Mouse (Mus musculus) A20 (cell line): ENCODE results near the gene Mvp.

Experiments used
- DNase-seq: peaks from one replicate; pipeline ENCODE4 v3.0.0-alpha.2; 2011; ENCODE audit warnings: low read depth, low spot score

Gene Mvp

DNA sequence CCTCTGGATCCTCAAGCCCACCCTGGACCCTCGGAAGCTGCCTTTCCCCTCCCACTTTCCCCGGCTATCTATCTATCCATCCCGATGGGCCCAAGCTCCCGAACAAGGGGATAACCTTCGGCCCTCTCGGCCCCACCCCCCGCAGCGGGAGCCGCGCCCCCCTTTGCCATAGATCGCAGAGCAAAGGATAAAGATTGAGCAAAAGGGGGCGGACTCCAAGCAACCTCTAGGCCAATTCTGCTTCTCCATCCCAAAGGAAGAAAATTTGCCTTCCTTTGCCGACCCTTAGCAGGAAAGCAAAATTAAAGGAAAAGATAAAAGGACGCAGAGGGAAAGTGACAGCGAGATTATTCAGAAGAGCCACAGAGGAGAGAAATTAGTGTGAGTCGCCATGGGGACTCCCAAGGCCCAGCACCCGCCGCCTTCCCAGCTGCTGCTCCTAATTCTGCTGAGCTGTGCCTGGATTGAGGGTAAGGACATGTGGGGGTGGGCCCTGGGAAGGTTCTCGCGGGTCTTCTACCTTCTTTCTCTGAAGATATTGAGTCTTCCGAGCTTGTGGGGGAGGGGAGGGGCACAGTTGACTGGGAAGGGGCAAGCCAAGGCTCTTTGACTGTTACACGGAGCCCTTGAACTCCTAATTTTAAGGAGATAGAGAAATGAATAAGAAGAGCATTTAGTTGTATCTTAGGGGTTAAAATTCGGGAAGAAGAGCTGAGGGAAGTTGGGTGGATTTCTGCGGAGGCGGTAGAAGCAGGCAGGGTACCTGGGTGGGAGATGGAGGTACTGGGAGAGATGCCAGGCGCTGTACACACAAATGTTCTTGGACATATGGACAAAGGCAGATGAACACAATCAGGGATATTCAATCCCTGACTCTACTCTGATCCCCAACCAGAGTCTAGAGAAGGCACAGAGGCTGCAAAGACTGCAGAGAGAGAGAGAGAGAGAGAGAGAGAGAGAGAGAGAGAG, 63.5 kb downstream of the Mvp start:
- no peak for DNase-seq

DNA sequence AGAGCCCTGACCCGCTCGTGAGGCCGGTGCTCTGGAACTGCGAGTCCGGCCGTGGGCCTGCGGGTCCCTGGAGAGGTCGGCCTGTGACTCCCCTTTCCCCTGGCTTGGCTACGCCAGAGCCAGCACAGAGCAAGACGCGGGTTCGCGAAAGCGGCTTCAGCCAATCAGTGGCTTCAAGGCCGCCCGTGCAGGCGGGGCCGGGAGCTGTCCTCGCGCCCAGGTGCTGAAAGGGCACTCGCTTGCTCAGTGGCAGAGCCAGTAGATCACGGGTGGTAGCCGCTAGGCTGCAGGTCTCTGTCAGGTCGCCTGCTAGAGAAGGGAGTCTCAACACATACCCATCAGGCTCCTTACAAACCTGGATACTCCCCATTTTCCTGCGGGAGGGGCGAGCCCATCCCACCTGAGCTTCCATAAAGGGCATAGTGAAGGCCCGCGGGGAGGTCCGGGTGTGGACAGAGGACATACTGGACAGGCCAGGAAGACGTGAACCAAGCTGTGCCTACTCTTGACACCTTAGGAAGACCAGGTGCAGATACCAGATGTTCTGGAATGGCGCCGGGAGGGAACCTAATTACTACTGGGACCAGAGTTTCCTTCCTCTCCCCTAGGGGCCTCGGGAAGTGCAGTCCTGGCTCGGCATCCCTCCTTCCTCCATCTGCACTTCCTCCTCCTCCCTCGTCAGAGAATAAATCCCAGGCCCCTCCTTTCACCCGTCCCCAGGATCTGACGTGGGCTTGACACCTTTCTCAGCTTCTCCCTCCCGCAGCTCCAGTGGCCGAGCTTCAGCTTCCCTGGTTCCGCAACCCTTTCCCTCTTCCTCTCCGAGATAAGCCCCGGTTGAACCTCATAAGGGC, 64.4 kb downstream of the Mvp start, which contains the start of gene Sez6l2:
Sez6l2 (plus strand) TSS at position 771 of the 854 bp plus-strand sequence.
- peak; percentile 81 for DNase-seq

DNA sequence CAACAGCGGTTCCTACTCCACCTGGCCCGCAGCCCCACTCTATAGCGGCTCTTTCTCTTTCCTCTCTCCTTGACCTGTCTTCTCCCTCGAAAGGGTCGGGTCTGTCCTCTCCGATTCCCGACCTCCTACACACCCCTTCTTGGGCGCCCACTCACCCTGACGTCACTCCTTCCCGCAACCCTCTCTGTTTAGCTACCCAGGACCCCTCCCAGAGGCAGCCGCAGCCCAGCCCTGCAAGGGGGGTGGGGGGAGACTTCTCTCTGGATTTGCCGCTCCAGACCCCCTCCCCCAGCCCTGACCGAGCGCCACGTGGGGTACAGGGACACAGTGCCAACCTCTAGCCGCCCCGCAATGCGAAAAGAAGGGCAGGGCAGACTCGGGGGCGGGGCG, 65.0 kb downstream of the Mvp start, which contains the start of gene Asphd1:
Asphd1 (minus strand) TSS at position 180 of the 390 bp plus-strand sequence.
- DNase-seq = no peak

DNA sequence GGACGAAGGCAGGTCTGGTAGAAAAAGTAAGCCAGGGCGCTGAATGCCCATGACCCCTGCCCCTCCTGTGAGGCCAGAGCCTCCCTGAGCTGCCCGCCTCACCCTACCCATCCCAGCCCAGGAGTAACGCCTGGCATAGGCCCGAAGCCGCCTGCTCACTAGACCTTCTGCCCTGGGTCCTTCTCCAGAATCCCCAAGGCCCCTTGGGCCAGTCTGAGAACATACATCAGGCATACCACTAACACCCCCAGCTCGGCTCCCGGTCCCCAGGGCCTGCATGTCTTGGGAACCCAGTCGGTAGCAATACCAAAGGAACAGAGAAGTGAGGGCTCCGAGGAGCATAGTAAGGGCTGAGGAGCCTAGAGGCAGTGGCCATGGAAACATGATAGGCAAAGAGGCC, 65.8 kb downstream of the Mvp start:
- no peak for DNase-seq

DNA sequence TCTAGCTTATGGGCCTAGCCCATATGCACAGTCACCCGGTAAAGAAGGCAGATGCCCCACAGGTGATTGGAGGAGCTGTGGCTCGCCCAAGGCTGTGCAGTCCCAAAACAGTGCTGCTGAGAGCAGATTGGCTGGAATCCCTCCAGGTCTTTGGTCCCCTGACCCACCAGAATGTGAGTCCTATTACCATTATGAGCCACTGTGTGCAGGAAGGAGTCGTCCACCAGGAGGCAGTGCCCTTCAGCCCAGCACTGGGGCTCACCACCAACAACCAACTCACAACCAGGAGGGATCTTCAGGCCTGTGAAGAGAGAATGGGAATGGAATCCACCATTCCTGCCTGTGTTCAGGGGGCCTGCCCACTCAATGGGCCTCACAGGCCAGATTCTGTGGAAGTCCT, 67.9 kb downstream of the Mvp start:
- peak; percentile 50 for DNase-seq

DNA sequence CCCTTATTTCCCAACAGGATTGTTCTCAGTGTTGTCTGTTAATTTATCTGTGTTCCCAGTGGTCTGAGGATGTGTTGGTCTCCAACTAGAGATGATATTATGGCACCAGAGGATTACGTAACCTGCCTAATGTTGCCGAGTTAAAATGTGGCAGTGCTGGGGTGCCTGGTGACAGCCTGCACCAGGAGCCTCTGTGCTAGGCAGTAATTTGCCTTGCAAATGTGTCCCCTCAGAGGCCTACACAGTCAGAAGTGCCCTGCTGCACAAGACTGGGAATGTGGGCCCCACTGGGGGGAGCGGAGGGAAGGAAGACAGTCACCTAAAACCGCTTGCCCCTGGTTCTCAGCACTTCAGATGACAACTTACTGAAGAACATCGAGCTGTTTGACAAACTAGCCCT, 72.6 kb downstream of the Mvp start:
- DNase-seq = no peak

DNA sequence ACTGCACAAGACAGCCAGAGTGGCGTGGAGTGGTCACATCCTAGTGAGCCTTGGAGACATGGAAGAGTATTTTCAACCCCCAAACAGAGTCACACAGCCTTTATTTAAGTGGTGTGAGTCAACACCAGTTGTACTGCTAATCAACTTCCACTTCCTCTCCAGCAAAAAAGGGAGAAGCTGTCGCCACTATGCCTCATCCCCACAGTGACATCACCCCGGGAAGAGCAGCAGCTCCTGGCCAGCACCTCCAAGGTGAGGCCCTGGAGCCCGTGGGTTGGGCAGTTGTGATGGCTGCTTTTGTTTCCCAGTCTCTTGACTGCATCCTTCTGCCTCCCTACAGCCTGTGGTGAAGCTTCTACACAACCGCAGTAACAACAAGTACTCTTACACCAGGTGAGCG, 73.2 kb downstream of the Mvp start:
- DNase-seq = peak; percentile 52
